Mouse (Mus musculus): ENCODE results near the gene Snx32.

DNA sequence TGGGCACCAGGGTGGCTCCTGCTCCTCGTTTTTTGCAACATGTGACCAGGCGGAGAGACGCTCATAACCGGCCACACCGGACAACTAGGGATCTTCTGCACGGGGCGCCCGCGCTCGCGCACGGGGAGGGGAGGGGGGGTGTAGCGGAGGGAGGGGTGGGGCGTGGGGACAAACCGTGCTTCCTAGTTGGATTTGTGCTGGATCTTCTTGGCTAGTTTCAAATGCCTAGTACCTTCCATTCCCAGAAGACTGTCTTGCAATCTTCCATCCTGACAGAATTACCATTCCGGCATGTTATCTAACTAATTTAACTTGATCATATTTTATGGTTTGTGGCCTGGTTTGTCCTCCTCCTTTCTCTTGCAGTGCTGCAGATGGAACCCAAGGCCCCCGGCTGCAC, 6.7 kb downstream of the Snx32 start, which contains the start of gene 1700020D05Rik:
- TF ChIP-seq CTCF (IDR thresholded peaks at IDR 0.05; ENCODE audit: low read depth, low read length): no peak
- no peak for TF ChIP-seq POLR2AphosphoS5 (IDR thresholded peaks at IDR 0.05; ENCODE audit: insufficient replicate concordance, low read depth, low read length)
- TF ChIP-seq TAL1 (conservative IDR thresholded peaks at IDR 0.05; ENCODE audit: low read depth, low read length): no peak
